Mouse (Mus musculus) limb, embryonic 15.5 days (tissue): ENCODE data around the gene Wwox. TPM values are rescaled to one million over a fixed set of nuclear protein-coding genes. Genes with fewer than 3 reads are reported as not detected.

Experiments
- ATAC-seq: fragments of 200-750 bp; cut with Nextera tagmentation; 2 replicates; pipeline ENCODE4 v1.8.0; 2017; ENCODE audit warnings: low read depth, moderate TSS enrichment; ENCODE audit not compliant: insufficient number of reproducible peaks, low FRiP score, low TSS enrichment
- H3K27ac ChIP-seq: fragments of 300-500 bp; sonication (generic); 2 replicates; pipeline ENCODE4 v1.5.1; 2015; ENCODE audit warnings: moderate library complexity, mild to moderate bottlenecking, inconsistent platforms
- H3K27me3 ChIP-seq: fragments of 300-500 bp; sonication (generic); 2 replicates; pipeline ENCODE4 v1.6.1; 2015; ENCODE audit warnings: inconsistent platforms
- H3K36me3 ChIP-seq: fragments of 300-500 bp; sonication (generic); 2 replicates; pipeline ENCODE4 v1.6.1; 2015; ENCODE audit warnings: inconsistent platforms
- H3K4me1 ChIP-seq: fragments of 300-500 bp; sonication (generic); 2 replicates; pipeline ENCODE4 v1.6.1; 2015; ENCODE audit warnings: inconsistent platforms
- H3K4me2 ChIP-seq: fragments of 300-500 bp; sonication (generic); 2 replicates; pipeline ENCODE4 v1.6.1; 2015; ENCODE audit warnings: mild to moderate bottlenecking, inconsistent platforms
- H3K4me3 ChIP-seq: fragments of 300-500 bp; sonication (generic); 2 replicates; pipeline ENCODE4 v1.5.1; 2015; ENCODE audit warnings: mild to moderate bottlenecking, inconsistent platforms
- H3K9ac ChIP-seq: fragments of 300-500 bp; sonication (generic); 2 replicates; pipeline ENCODE4 v1.6.1; 2015; ENCODE audit warnings: inconsistent platforms
- H3K9me3 ChIP-seq: fragments of 300-500 bp; sonication (generic); 2 replicates; pipeline ENCODE4 v1.6.1; 2016; ENCODE audit warnings: inconsistent platforms
- WGBS: fragments of 180-500 bp; shearing (Covaris S2); methylation state at CpG from one replicate; pipeline ENCODE4 v1.1.7; 2015; 5-methylcytosine and 5-hydroxymethylcytosine counted together
- polyA plus RNA-seq: library from polyadenylated mRNA; unstranded; fragments of >200 nt; fragmentation: Nextera tagmentation; extraction: Ambion mirVana; gene quantifications from 2 replicates; pipeline ENCODE4 v1.2.1, GENCODE M21; 2015

Wwox gene
- polyA plus RNA-seq, 1 experiment from 2014 or later: 10.4 TPM

DNA sequence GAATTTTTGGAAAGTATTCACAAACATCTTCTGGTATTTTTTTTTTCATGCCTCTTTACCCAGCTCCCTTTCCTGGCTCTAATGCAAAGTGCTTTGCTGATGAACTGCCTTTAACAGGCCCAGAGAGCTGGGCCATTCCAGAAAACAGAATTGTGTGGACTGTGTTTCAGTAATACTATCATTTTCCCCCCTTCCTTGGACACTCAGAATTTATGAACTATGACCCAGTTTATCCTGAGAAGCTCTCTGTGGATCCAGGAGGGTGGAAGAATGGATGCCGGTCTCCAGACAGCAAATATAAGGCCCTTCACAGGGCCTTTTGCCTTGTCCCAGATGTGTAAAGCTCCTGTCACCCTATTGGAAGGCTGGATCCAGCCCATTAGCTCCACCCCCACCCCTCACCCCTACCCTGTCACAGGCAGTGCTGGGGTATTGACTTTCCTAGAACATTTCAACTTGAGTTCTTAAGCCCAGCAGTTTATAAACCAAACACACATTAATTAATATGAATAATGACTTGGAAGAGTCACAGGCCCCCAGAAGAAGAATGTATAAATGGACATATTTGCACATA is 332.9 kb downstream of the Wwox start:
- no peak overlapping the region for H3K9ac ChIP-seq
- H3K27me3 ChIP-seq: peaks cover 10% of the 10 kb centered on the region; the same call in 1 of the 2 replicates
- H3K4me2 ChIP-seq: no peak overlapping the region
- peaks cover 25% of the 10 kb centered on the region for H3K4me1 ChIP-seq
- no peak for ATAC-seq
- no peak overlapping the region for H3K27ac ChIP-seq
- WGBS: 59% methylated on average over 1 of the region's 1 CpGs
- no peaks in the 10 kb centered on the region for H3K9me3 ChIP-seq
- no peaks in the 10 kb centered on the region for H3K36me3 ChIP-seq
- H3K4me3 ChIP-seq: no peak overlapping the region

DNA sequence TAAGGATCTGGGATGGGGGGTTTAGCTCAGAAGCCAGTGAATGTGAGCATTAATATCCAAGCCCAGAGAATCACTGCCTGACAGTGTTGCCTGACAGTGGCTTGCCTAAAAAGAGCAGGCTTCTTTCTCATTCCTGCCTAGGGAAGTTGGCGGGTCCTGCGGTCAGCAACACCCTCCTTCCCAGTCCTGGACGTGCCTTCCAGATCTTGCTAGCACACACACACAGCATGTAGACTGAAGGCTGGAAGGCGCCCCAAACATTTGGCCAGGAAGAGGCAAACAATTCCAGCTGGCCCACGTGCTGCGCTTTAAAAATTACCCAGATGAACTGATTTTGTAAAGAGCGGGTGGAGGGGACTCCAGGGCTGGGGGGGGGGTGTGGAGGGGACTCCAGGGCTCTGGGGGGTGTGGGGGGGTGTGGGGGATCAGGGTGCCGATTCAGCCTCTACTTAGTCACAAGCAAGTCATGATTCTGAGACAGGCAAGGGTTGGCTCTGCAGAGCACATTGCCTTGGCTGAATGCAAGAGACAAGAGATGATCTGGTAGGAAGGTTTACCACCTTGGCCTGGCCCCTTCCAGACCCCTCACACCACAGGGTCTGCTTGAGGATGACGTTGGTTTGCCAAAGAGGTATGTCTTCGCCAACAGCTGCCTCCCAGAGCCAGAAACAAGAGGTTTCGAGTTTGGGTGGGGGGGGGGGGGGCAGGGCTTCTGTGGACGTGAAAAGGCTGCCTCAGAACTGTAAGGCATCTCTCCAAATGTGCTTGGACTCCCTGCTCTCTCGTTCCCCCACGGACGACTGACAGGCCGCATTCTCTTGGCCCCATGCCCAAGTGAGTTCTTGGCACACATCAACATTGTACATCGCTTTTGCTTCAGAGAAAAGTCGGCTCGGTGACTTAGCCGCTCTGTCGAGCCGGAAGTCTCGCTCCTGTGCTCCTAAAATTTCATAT is 334.3 kb downstream of the Wwox start:
- 20% methylated on average over 23 of the region's 23 CpGs for WGBS
- ATAC-seq: peak; percentile 62
- H3K4me2 ChIP-seq: peak overlapping the region; percentile 26
- H3K9me3 ChIP-seq: no peaks in the 10 kb centered on the region
- no peak overlapping the region for H3K4me3 ChIP-seq
- no peaks in the 10 kb centered on the region for H3K36me3 ChIP-seq
- H3K4me1 ChIP-seq: peaks cover 25% of the 10 kb centered on the region
- H3K27ac ChIP-seq: peak overlapping the region; percentile 50; the same call in 1 of the 2 replicates
- no peak overlapping the region for H3K9ac ChIP-seq
- H3K27me3 ChIP-seq: peaks cover 10% of the 10 kb centered on the region; the same call in 1 of the 2 replicates

DNA sequence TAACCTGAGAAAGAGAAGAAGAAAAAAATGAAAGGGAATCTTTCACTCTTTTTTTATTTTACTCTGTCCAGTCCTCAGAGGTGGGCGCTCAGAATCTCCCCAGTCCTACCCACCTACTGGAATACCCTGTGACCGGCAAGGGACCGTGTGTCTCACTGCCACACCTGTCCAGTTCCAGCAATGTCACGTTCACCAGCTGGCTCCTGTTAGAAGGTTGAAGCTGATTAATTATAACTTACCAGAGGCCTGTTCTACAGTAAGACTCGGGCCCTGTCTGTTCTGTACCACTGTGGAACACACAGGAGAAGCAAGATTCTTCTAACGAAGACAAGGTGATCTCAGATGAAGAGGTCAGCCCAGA is 334.9 kb downstream of the Wwox start:
- no peaks in the 10 kb centered on the region for H3K36me3 ChIP-seq
- peak overlapping the region; percentile 26 for H3K4me2 ChIP-seq
- peaks cover 25% of the 10 kb centered on the region for H3K4me1 ChIP-seq
- WGBS: 53% methylated on average over 6 of the region's 6 CpGs
- H3K9ac ChIP-seq: no peak overlapping the region
- no peak overlapping the region for H3K4me3 ChIP-seq
- H3K27ac ChIP-seq: peak overlapping the region; percentile 50; the same call in 1 of the 2 replicates
- H3K27me3 ChIP-seq: peaks cover 10% of the 10 kb centered on the region; the same call in 1 of the 2 replicates
- no peaks in the 10 kb centered on the region for H3K9me3 ChIP-seq
- ATAC-seq: no peak

DNA sequence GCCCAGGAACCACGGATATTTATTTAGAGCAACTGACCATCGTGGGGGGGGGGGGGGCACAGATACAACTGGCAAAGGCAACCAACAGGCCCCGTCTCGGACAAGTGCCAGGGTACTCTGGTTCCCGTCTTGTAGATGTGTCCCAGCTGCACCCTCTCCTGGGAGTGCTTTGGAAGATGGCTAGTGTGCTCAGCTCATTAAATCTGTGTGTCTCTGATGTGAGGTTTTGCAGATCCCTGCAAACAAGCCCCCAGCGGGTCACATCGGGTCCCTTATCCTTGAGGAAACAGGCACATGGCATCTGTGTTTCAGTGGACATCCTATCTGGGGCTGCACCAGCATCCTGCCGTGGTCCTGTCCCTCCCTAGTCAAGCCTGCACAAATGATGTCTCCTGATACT is 336.1 kb downstream of the Wwox start:
- Histone ChIP-seq H3K4me3 (no peak overlapping the region), H3K36me3 (no peaks in the 10 kb centered on the region), H3K27ac (no peak overlapping the region), H3K4me1 (peaks cover 25% of the 10 kb centered on the region), H3K27me3 (peaks cover 8% of the 10 kb centered on the region; the same call in 1 of the 2 replicates), H3K9ac (no peak overlapping the region), H3K9me3 (no peaks in the 10 kb centered on the region), H3K4me2 (no peak overlapping the region)
- no peak for ATAC-seq
- WGBS: 55% methylated on average over 8 of the region's 8 CpGs

DNA sequence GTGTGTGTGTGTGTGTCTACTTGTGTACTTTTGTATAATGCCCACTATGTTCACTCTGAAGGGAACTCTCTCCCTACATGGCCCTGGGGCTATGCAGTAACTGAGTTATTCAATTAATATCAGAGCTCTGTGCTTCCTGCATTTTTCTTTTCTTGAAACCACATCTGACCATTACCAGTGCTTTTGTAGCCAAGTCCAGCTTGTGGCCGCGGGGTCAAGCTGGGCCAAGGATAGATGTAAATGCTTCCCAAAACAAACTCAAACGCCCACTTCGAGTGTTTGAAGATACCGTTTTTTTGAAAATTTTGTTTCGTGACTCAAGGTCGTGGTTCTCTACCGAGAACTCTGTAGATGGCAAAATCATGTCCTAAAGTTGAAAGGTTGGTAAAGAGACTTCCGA is 337.2 kb downstream of the Wwox start:
- no peaks in the 10 kb centered on the region for H3K36me3 ChIP-seq
- peaks cover 25% of the 10 kb centered on the region for H3K4me1 ChIP-seq
- H3K27me3 ChIP-seq: peaks cover 4% of the 10 kb centered on the region; the same call in 1 of the 2 replicates
- no peak overlapping the region for H3K27ac ChIP-seq
- no peak overlapping the region for H3K9ac ChIP-seq
- no peaks in the 10 kb centered on the region for H3K9me3 ChIP-seq
- 89% methylated on average over 9 of the region's 9 CpGs for WGBS
- H3K4me3 ChIP-seq: no peak overlapping the region
- no peak overlapping the region for H3K4me2 ChIP-seq
- no peak for ATAC-seq

DNA sequence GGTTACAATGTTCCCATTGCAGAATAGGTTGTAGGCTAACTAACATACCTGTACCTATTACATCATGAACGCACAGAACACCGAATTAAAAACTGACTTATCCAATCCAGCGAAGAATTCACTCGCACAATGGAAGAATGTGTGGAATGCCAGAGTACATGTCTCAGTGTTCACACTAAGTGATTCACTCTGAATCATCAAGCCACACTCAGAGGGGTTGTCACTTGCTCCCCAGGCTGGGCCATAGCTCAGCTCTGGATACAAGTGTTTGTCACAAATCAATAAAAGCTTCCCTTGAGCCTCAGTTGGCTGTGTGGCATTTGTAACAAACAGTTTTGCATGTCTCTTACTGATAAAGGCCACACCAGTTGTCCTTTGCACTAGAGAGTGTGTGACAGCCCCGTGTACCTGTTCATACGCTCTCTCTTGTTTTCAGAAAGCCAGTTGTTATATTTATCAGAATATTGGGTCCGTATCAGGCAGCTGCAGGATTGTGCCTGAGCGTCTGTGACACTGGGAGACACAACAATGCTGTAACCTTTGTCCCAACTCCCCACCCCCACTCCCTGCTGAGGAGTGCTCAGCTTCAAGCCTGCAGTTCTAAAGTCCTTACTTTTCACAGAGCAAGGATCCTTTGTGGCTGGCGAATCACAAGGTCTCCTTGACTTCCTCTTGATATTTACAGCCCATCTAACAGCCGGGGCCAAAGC is 338.0 kb downstream of the Wwox start:
- no peak overlapping the region for H3K4me2 ChIP-seq
- no peak for ATAC-seq
- 78% methylated on average over 10 of the region's 10 CpGs for WGBS
- H3K4me1 ChIP-seq: peaks cover 22% of the 10 kb centered on the region
- peaks cover 4% of the 10 kb centered on the region; the same call in 1 of the 2 replicates for H3K27me3 ChIP-seq
- no peaks in the 10 kb centered on the region for H3K9me3 ChIP-seq
- no peaks in the 10 kb centered on the region for H3K36me3 ChIP-seq
- H3K9ac ChIP-seq: no peak overlapping the region
- H3K4me3 ChIP-seq: no peak overlapping the region
- H3K27ac ChIP-seq: no peak overlapping the region

DNA sequence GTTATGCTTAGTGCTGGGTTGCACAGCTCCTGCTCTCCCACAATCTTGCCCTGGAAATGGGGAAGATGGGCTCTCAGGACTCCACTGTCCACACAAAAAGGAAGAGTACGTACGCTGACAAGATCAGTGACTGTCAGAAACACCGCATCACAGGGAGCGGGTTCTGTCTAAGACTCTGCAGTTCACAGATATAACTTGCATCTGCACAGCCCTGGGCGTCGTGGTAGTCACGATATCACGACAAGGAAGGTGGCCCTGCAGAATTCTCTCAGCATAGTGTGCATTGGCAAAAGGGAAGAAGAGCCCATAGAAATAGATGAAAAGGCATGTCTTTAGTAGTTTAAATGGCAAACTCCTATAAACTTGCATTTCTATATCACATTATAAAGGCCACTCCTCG is 339.5 kb downstream of the Wwox start:
- WGBS: 82% methylated on average over 9 of the region's 9 CpGs

DNA sequence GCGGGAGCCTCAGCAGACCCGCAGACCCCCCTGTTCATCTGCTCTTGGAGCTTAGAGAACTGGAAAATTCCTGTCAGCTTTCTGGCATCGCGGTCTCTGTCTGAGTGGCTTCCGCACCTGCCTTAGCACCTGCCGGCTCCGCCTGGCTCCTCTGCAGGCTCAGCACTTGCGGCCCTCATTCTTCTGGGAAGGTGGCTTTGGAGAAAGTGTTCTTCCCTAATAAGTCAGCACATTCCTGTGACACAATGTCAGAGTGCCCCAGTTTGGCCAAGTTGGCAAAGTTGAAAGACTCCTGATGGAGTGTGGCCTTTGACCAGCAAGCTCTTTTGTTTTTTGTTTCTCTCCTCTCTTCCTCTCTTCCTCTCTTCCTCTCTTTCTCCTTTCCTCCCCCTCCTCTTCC is 343.9 kb downstream of the Wwox start:
- 72% methylated on average over 8 of the region's 8 CpGs for WGBS
- H3K9ac ChIP-seq: no peak overlapping the region
- ATAC-seq: no peak

More for the DNA sequence above, 339.5 kb downstream of the Wwox start:
- Histone ChIP-seq H3K9ac (no peak overlapping the region), H3K27ac (no peak overlapping the region), H3K4me2 (no peak overlapping the region), H3K9me3 (no peaks in the 10 kb centered on the region), H3K36me3 (no peaks in the 10 kb centered on the region), H3K4me1 (peaks cover 10% of the 10 kb centered on the region), H3K27me3 (peaks cover 10% of the 10 kb centered on the region; the same call in 1 of the 2 replicates), H3K4me3 (no peak overlapping the region)
- no peak for ATAC-seq

DNA sequence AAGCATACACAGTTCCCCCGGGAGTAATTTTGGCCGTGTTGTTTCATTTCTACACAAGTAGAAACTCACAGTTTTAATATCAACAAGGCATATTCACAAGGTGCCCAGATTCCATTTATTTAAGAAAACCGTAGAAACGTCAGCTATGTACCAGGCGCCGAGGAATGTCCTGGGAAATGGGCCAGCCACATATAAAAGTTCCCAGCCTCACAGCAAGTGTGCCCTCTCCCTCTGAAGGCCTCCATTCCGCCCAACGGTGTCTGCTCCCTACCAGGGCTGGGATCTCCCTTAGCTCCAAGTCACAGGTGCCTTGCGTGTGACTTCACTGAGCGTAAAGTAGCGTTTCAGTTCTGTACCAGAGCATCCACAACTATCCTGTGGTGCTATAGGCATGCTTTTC is 346.4 kb downstream of the Wwox start:
- peak; percentile 30; the same call in 1 of the 2 replicates for ATAC-seq
- no peaks in the 10 kb centered on the region for H3K9me3 ChIP-seq
- 48% methylated on average over 11 of the region's 11 CpGs for WGBS
- peaks cover 11% of the 10 kb centered on the region for H3K4me1 ChIP-seq
- H3K27ac ChIP-seq: no peak overlapping the region
- H3K36me3 ChIP-seq: no peaks in the 10 kb centered on the region
- H3K9ac ChIP-seq: no peak overlapping the region
- no peak overlapping the region for H3K4me2 ChIP-seq
- peaks cover 7% of the 10 kb centered on the region; the same call in 1 of the 2 replicates for H3K27me3 ChIP-seq
- H3K4me3 ChIP-seq: no peak overlapping the region

More for the DNA sequence above, 343.9 kb downstream of the Wwox start:
- H3K4me2 ChIP-seq: no peak overlapping the region
- H3K9me3 ChIP-seq: no peaks in the 10 kb centered on the region
- no peaks in the 10 kb centered on the region for H3K36me3 ChIP-seq
- H3K27ac ChIP-seq: no peak overlapping the region
- no peak overlapping the region for H3K4me3 ChIP-seq
- H3K4me1 ChIP-seq: peaks cover 11% of the 10 kb centered on the region
- peaks cover 7% of the 10 kb centered on the region; the same call in 1 of the 2 replicates for H3K27me3 ChIP-seq

DNA sequence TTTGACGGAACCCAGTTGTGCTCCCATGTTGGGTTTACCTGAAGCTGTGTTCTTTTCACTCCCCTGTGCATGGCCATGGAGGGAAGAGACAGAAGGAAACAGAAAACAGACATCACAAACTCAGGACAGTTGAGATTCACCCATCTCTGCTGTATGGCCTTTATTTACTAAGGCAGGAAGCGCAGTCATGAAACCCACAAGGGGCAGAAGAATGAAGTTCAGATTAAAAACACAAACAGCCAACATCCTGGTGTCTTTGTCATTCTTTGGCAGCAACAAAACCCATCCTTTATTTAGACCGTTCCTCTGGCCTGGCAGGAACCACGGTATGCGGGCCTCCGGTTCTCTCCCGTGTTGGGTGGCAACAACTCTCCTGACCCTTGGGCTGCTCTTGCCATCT is 350.2 kb downstream of the Wwox start:
- Histone ChIP-seq H3K27me3 (no peaks in the 10 kb centered on the region), H3K4me3 (no peak overlapping the region), H3K27ac (no peak overlapping the region), H3K36me3 (no peaks in the 10 kb centered on the region), H3K9ac (no peak overlapping the region), H3K4me1 (peaks cover 11% of the 10 kb centered on the region), H3K4me2 (no peak overlapping the region), H3K9me3 (no peaks in the 10 kb centered on the region)
- WGBS: 88% methylated on average over 7 of the region's 7 CpGs
- ATAC-seq: no peak

DNA sequence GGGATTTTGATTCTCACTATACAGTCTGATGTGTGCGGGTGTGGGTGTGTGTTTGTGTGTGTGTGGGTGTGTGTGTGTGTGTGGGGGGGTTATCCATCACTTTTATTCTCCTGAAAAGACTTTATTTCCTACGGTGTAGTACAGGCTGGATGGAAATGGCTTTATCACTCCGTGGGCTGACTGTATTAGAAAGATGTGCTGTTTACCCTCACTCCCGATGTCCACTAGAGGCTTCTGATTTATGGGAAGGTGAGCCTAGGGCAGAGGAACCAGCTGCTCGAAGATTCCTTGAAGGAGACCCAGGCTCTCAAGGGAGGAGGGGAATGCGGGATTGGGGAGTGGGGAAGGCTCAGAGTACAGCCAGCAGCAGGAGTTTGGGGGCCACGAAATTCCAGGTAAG is 351.3 kb downstream of the Wwox start:
- H3K4me1 ChIP-seq: peaks cover 5% of the 10 kb centered on the region; the same call in 1 of the 2 replicates
- H3K27ac ChIP-seq: no peak overlapping the region
- no peak overlapping the region for H3K4me2 ChIP-seq
- H3K27me3 ChIP-seq: no peaks in the 10 kb centered on the region
- WGBS: 70% methylated on average over 7 of the region's 7 CpGs
- H3K9me3 ChIP-seq: no peaks in the 10 kb centered on the region
- no peak overlapping the region for H3K4me3 ChIP-seq
- ATAC-seq: no peak
- no peak overlapping the region for H3K9ac ChIP-seq
- H3K36me3 ChIP-seq: no peaks in the 10 kb centered on the region
